Mouse (Mus musculus): Measurements from ENCODE around the gene Cdx2. TPM values are rescaled to one million over a fixed set of nuclear protein-coding genes. Genes with fewer than 3 reads are reported as not detected.

The Cdx2 gene
- total RNA-seq, 2 experiments from 2014 or later = not detected

Small RNA genes lying within 50 kb of the gene (microRNA-seq; reads per million reads assigned to microRNA genes)
- 0.38 to 0.54 reads per million in 2 experiments for gene Mir7k

Other genes with a start within 250 kb of the Cdx2 start
- 10 to 100 TPM; 12.3 to 13.1 TPM for gene Lnx2, start 230.7 kb downstream of the Cdx2 start, total RNA-seq (2021)
- gene Polr1d, start 230.2 kb downstream of the Cdx2 start, total RNA-seq (2021) = 10 to 100 TPM; 71.6 to 78.8 TPM
- gene Gsx1, start 118.6 kb downstream of the Cdx2 start, total RNA-seq (2021) = not detected
- not detected for gene Pdx1, start 37.3 kb downstream of the Cdx2 start, total RNA-seq (2021)
- gene Urad, start 15.2 kb upstream of the Cdx2 start, total RNA-seq (2021) = not detected
- gene Flt3, start 93.2 kb upstream of the Cdx2 start, total RNA-seq (2021) = under 1 TPM; 0.10 to 0.62 TPM
- gene Pan3, start 122.9 kb upstream of the Cdx2 start, total RNA-seq (2021) = 10 to 100 TPM; 21.1 to 34.4 TPM